Mouse (Mus musculus) hindbrain, postnatal 0 days (tissue): ENCODE data around the gene Trappc10. TPM values are rescaled to one million over a fixed set of nuclear protein-coding genes. Genes with fewer than 3 reads are reported as not detected.

Experiments used
- ATAC-seq: fragments of 200-750 bp; cut with Nextera tagmentation; 2 replicates; pipeline ENCODE4 v1.8.0; 2017; ENCODE audit warnings: mild to moderate bottlenecking, moderate TSS enrichment, moderate library complexity
- DNase-seq: peaks from one replicate; pipeline ENCODE4 v3.0.0-alpha.2; 2015; ENCODE audit warnings: low spot score
- H3K27ac ChIP-seq: fragments of 300-500 bp; sonication (generic); 2 replicates; pipeline ENCODE4 v1.5.1; 2014; ENCODE audit warnings: mild to moderate bottlenecking
- H3K27me3 ChIP-seq: fragments of 300-500 bp; sonication (generic); 2 replicates; pipeline ENCODE4 v1.6.1; 2014; ENCODE audit warnings: low read length, mixed read lengths; ENCODE audit not compliant: insufficient read depth
- H3K36me3 ChIP-seq: fragments of 300-500 bp; sonication (generic); 2 replicates; pipeline ENCODE4 v1.6.1; 2014; ENCODE audit warnings: low read length, mixed read lengths; ENCODE audit not compliant: insufficient read depth
- H3K4me1 ChIP-seq: fragments of 300-500 bp; sonication (generic); 2 replicates; pipeline ENCODE4 v1.6.1; 2014; ENCODE audit warnings: antibody characterized with exemption, low read length, mixed read lengths; ENCODE audit not compliant: insufficient read depth
- H3K4me2 ChIP-seq: fragments of 300-500 bp; sonication (generic); 2 replicates; pipeline ENCODE4 v1.6.1; 2014; ENCODE audit warnings: low read depth, mild to moderate bottlenecking, low read length, moderate library complexity, mixed read lengths
- H3K4me3 ChIP-seq: fragments of 300-500 bp; sonication (generic); 2 replicates; pipeline ENCODE4 v1.5.1; 2014; ENCODE audit warnings: low read length
- H3K9ac ChIP-seq: fragments of 300-500 bp; sonication (generic); replicated peaks from 2 replicates; pipeline ENCODE4 v1.6.1; 2014; ENCODE audit warnings: mild to moderate bottlenecking, low read length, moderate library complexity, mixed read lengths
- H3K9me3 ChIP-seq: fragments of 300-500 bp; sonication (generic); 2 replicates; pipeline ENCODE4 v1.6.1; 2016; ENCODE audit warnings: low read length, mixed read lengths
- CTCF ChIP-seq: IDR thresholded peaks from 2 replicates; pipeline ENCODE4 v1.5.1; 2016; ENCODE audit warnings: antibody characterized with exemption, control low read depth, low read depth
- WGBS: fragments of 180-500 bp; shearing (Covaris S2); extraction: QIAGEN DNeasy Blood & Tissue Kit; methylation state at CpG from one replicate; pipeline ENCODE4 v1.1.7; 2014; 5-methylcytosine and 5-hydroxymethylcytosine counted together
- polyA plus RNA-seq: library from polyadenylated mRNA; unstranded; fragments of >200 nt; fragmentation: Nextera tagmentation; extraction: Ambion mirVana; gene quantifications from 2 replicates; pipeline ENCODE4 v1.2.1, GENCODE M21; 2015
- total RNA-seq: library from RNA; depleted of rRNA; stranded (reverse); fragments of >200 nt; gene quantifications from 2 replicates; pipeline ENCODE4 v1.2.3, GENCODE M21; 2014

Trappc10 gene
- total and polyA plus RNA-seq, 2 experiments from 2014 or later: 40.3 to 96.9 TPM

- ATAC-seq (no peak), DNase-seq (no peak)
- no peaks in the 10 kb centered on the region for H3K4me1 ChIP-seq
- H3K9ac ChIP-seq: no peak overlapping the region
- H3K36me3 ChIP-seq: no peaks in the 10 kb centered on the region
- no peak overlapping the region for H3K4me2 ChIP-seq
- H3K4me3 ChIP-seq: no peak overlapping the region
- no peaks in the 10 kb centered on the region for H3K27me3 ChIP-seq
- 55% methylated on average over 6 of the region's 6 CpGs for WGBS
- H3K27ac ChIP-seq: no peak overlapping the region
- no peak for TF ChIP-seq CTCF
- H3K9me3 ChIP-seq: no peaks in the 10 kb centered on the region
These were observed 15.3 kb upstream of the Trappc10 start for GRCm38 (mm10) chr10:78259702-78260101.

- Histone ChIP-seq H3K27me3 (no peaks in the 10 kb centered on the region), H3K9me3 (no peaks in the 10 kb centered on the region), H3K36me3 (no peaks in the 10 kb centered on the region), H3K4me3 (no peak overlapping the region), H3K9ac (no peak overlapping the region), H3K27ac (no peak overlapping the region), H3K4me2 (no peak overlapping the region), H3K4me1 (no peaks in the 10 kb centered on the region)
- DNase-seq (no peak), ATAC-seq (no peak)
- TF ChIP-seq CTCF: no peak
- 81% methylated on average over 5 of the region's 5 CpGs for WGBS
These were observed 14.8 kb upstream of the Trappc10 start for GRCm38 (mm10) chr10:78259230-78259629.

GRCm38 (mm10) chr10:78258142-78258675 is 13.8 kb upstream of the Trappc10 start:
- H3K27me3 ChIP-seq: no peaks in the 10 kb centered on the region
- no peak overlapping the region for H3K4me2 ChIP-seq
- 81% methylated on average over 6 of the region's 6 CpGs for WGBS
- no peak overlapping the region for H3K9ac ChIP-seq
- no peak overlapping the region for H3K27ac ChIP-seq
- H3K9me3 ChIP-seq: no peaks in the 10 kb centered on the region
- no peaks in the 10 kb centered on the region for H3K36me3 ChIP-seq
- DNase-seq (no peak), ATAC-seq (no peak)
- no peak overlapping the region for H3K4me3 ChIP-seq
- TF ChIP-seq CTCF: no peak
- H3K4me1 ChIP-seq: no peaks in the 10 kb centered on the region

GRCm38 (mm10) chr10:78255646-78256059 is 11.2 kb upstream of the Trappc10 start:
- no peak overlapping the region for H3K4me2 ChIP-seq
- no peaks in the 10 kb centered on the region for H3K36me3 ChIP-seq
- no peak for TF ChIP-seq CTCF
- no peak overlapping the region for H3K4me3 ChIP-seq
- ATAC-seq (no peak), DNase-seq (no peak)
- 60% methylated on average over 4 of the region's 4 CpGs for WGBS
- H3K9me3 ChIP-seq: 0 out of 2 replicates have a peak, but pooled peaks cover 3% of the 10 kb centered on the region
- no peaks in the 10 kb centered on the region for H3K27me3 ChIP-seq
- no peak overlapping the region for H3K27ac ChIP-seq
- H3K4me1 ChIP-seq: no peaks in the 10 kb centered on the region
- no peak overlapping the region for H3K9ac ChIP-seq

GRCm38 (mm10) chr10:78247206-78247605 is 2.8 kb upstream of the Trappc10 start:
- H3K4me1 ChIP-seq: peaks cover 13% of the 10 kb centered on the region
- ATAC-seq: no peak
- TF ChIP-seq CTCF: no peak
- H3K9ac ChIP-seq: no peak overlapping the region
- H3K27me3 ChIP-seq: no peaks in the 10 kb centered on the region
- no peak overlapping the region for H3K27ac ChIP-seq
- 0 out of 2 replicates have a peak, but pooled peaks cover 3% of the 10 kb centered on the region for H3K9me3 ChIP-seq
- H3K4me3 ChIP-seq: no peak overlapping the region
- DNase-seq: no peak
- 88% methylated on average over 3 of the region's 3 CpGs for WGBS
- no peak overlapping the region for H3K4me2 ChIP-seq
- H3K36me3 ChIP-seq: no peaks in the 10 kb centered on the region

GRCm38 (mm10) chr10:78246725-78247124 is 2.3 kb upstream of the Trappc10 start:
- H3K36me3 ChIP-seq: no peaks in the 10 kb centered on the region
- TF ChIP-seq CTCF: no peak
- H3K9ac ChIP-seq: no peak overlapping the region
- H3K27ac ChIP-seq: no peak overlapping the region
- H3K4me1 ChIP-seq: peaks cover 13% of the 10 kb centered on the region
- H3K4me2 ChIP-seq: no peak overlapping the region
- DNase-seq: no peak
- ATAC-seq: no peak
- H3K4me3 ChIP-seq: no peak overlapping the region
- WGBS: 80% methylated on average over 4 of the region's 4 CpGs
- H3K9me3 ChIP-seq: 0 out of 2 replicates have a peak, but pooled peaks cover 3% of the 10 kb centered on the region
- H3K27me3 ChIP-seq: no peaks in the 10 kb centered on the region

GRCm38 (mm10) chr10:78245225-78245547 is 745 bp upstream of the Trappc10 start:
- H3K27ac ChIP-seq: peak overlapping the region; percentile 89
- H3K9me3 ChIP-seq: no peaks in the 10 kb centered on the region
- no peaks in the 10 kb centered on the region for H3K36me3 ChIP-seq
- WGBS: 20% methylated on average over 7 of the region's 7 CpGs
- no peak for TF ChIP-seq CTCF
- H3K27me3 ChIP-seq: no peaks in the 10 kb centered on the region
- H3K4me1 ChIP-seq: peaks cover 13% of the 10 kb centered on the region
- ATAC-seq: peak; percentile 69
- H3K4me2 ChIP-seq: peak overlapping the region; percentile 94
- peak overlapping the region; percentile 80 for H3K4me3 ChIP-seq
- DNase-seq: no peak
- H3K9ac ChIP-seq: peak overlapping the region; percentile 75
